Mouse (Mus musculus) heart, embryonic 14.5 days (tissue): ENCODE results near the gene Mid1. TPM values are rescaled to one million over a fixed set of nuclear protein-coding genes. Genes with fewer than 3 reads are reported as not detected.

Experiments
- ATAC-seq: fragments of 200-750 bp; cut with Nextera tagmentation; 2 replicates; pipeline ENCODE4 v1.8.0; 2017; ENCODE audit warnings: low read depth, moderate TSS enrichment; ENCODE audit not compliant: insufficient number of reproducible peaks, insufficient read depth, low FRiP score
- H3K27ac ChIP-seq, 2 experiments: fragments of 200-500 bp in 1 of 2; fragments of 300-500 bp in 1 of 2; sonication (generic) in 1 of 2; replicated peaks in 1 of 2; 2 replicates each; pipeline ENCODE4 v1.5.1; 2012 to 2014; ENCODE audit warnings: low read depth in 2 of 2, low read length in 2 of 2, control low read depth in 1 of 2, mild to moderate bottlenecking in 1 of 2, mixed read lengths in 1 of 2; ENCODE audit not compliant: control insufficient read depth in 1 of 2, insufficient read depth in 1 of 2
- H3K27me3 ChIP-seq: fragments of 300-500 bp; sonication (generic); 2 replicates; pipeline ENCODE4 v1.6.1; 2014; ENCODE audit warnings: mild to moderate bottlenecking, low read length, control low read depth; ENCODE audit not compliant: control insufficient read depth, insufficient read depth
- H3K36me3 ChIP-seq: fragments of 300-500 bp; sonication (generic); 2 replicates; pipeline ENCODE4 v1.6.1; 2014; ENCODE audit warnings: mild to moderate bottlenecking, control low read depth, low read length, mixed read lengths; ENCODE audit not compliant: control insufficient read depth, insufficient read depth
- H3K4me1 ChIP-seq, 2 experiments: fragments of 200-500 bp in 1 of 2; fragments of 300-500 bp in 1 of 2; sonication (generic) in 1 of 2; 2 replicates each; pipeline ENCODE4 v1.6.1; 2012 to 2014; ENCODE audit warnings: low read length in 2 of 2, control low read depth in 1 of 2, mixed read lengths in 1 of 2; ENCODE audit not compliant: control insufficient read depth in 2 of 2, insufficient read depth in 2 of 2
- H3K4me2 ChIP-seq: fragments of 300-500 bp; sonication (generic); 2 replicates; pipeline ENCODE4 v1.6.1; 2014; ENCODE audit warnings: mild to moderate bottlenecking, low read length
- H3K4me3 ChIP-seq, 2 experiments: fragments of 200-500 bp in 1 of 2; fragments of 300-500 bp in 1 of 2; sonication (generic) in 1 of 2; 2 replicates each; pipeline ENCODE4 v1.5.1; 2012 to 2014; ENCODE audit warnings: low read length in 2 of 2, mild to moderate bottlenecking in 2 of 2, control low read depth in 1 of 2, low read depth in 1 of 2, moderate library complexity in 1 of 2; ENCODE audit not compliant: control insufficient read depth in 1 of 2, insufficient read depth in 1 of 2
- H3K9ac ChIP-seq: fragments of 300-500 bp; sonication (generic); 2 replicates; pipeline ENCODE4 v1.6.1; 2014; ENCODE audit warnings: mild to moderate bottlenecking, low read length
- H3K9me3 ChIP-seq: fragments of 300-500 bp; sonication (generic); 2 replicates; pipeline ENCODE4 v1.6.1; 2016; ENCODE audit warnings: low read length, control low read depth; ENCODE audit not compliant: control insufficient read depth
- WGBS: fragments of 180-500 bp; shearing (Covaris S2); extraction: QIAGEN DNeasy Blood & Tissue Kit; methylation state at CpG from one replicate; pipeline ENCODE4 v1.1.7; 2014; 5-methylcytosine and 5-hydroxymethylcytosine counted together
- polyA plus RNA-seq: library from polyadenylated mRNA; unstranded; fragments of >200 nt; fragmentation: Nextera tagmentation; extraction: Ambion mirVana; gene quantifications from 2 replicates; pipeline ENCODE4 v1.2.1, GENCODE M21; 2014

The Mid1 gene
- polyA plus RNA-seq, 1 experiment from 2014 or later, result 8.1 TPM

DNA sequence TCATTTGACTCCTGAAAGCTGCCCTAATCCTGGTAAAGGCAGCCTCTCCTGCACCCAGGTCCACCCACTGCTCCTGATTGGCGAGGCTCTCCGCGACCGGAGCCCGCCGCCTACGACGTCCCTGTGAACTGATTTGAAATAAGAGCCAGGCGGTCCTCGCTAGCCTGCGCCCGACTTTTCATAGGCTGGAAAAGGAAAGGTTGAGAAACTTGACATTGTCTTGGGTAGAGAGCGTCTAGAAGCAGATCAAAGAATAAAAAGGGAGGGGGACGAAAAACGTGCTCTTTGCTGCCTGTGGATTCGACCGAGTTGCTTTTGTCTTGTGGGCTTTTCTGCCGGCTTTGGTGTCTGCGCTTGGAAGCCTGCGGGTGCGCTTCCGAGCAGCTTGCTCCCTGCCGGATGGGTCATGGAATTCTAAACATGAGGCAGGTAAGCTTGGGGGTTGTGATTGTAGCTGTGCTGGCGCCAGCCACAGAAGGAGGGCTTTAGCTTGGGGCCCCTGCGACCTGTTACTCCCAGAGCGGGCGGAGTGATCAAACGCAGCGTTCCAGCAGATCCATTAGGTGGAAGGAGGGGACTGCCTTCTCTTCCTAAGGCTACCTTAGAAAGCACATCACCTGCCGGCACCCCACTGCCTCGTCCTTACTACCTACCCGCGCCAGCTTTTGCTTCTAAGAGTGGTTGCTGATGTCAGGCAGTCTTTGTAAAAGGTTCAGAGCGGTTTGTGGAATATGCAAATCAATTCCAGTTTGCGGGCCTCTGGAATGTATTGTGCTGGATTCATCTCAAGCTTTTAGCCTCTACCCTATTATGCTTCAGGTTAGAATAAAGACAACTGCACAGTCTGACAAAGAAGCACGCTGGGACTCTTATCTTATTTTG, 194.7 kb downstream of the Mid1 start:
- Histone ChIP-seq H3K4me3 (peak overlapping the region; percentile 52 to 56), H3K4me2 (peak overlapping the region; percentile 72), H3K36me3 (no peaks in the 10 kb centered on the region), H3K9ac (peak overlapping the region; percentile 71), H3K9me3 (no peaks in the 10 kb centered on the region), H3K27ac (peak overlapping the region; percentile 66 to 67), H3K27me3 (0 out of 2 replicates have a peak, but pooled peaks cover 3% of the 10 kb centered on the region), H3K4me1 (no peaks in the 10 kb centered on the region)
- ATAC-seq, result peak; percentile 87
- WGBS, result 12% methylated on average over 36 of the region's 36 CpGs

- 0 out of 2 replicates have a peak, but pooled peaks cover 3% of the 10 kb centered on the region for H3K27me3 ChIP-seq
- 13% methylated on average over 13 of the region's 13 CpGs for WGBS
- H3K36me3 ChIP-seq, result no peaks in the 10 kb centered on the region
- no peak for ATAC-seq
- H3K9ac ChIP-seq, result peak overlapping the region; percentile 71
- H3K9me3 ChIP-seq, result no peaks in the 10 kb centered on the region
- no peaks in the 10 kb centered on the region for H3K4me1 ChIP-seq
- peak overlapping the region; percentile 52 to 56 for H3K4me3 ChIP-seq
- H3K27ac ChIP-seq, result peak overlapping the region in 1 of 2 experiments; percentile 67; a peak in 2 of 4 replicates
- H3K4me2 ChIP-seq, result peak overlapping the region; percentile 72
Measured at GRCm38 (mm10) chrX:169880363-169880711, 195.3 kb downstream of the Mid1 start.

DNA sequence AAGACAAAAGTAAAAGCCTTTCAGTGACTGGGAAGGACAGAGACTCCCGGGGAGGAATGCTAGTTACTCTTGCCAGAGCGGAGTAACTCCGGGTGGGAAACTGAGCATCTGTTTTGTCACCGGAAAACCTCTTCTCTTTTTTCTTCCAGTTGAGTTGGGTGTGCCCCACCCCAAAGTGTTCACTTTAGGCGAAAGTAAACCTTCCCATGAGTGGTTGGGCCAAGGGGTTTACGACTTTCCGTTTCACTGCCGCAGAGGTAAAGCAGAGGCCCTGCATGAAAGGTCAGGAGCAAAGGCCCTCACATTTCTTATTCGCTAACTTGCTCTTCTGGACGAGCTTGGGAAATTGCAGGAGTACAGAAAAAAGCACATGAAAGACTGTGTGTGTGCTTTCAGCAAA, 195.8 kb downstream of the Mid1 start:
- H3K9ac ChIP-seq, result peak overlapping the region; percentile 71
- peak overlapping the region; percentile 52 to 56 for H3K4me3 ChIP-seq
- 23% methylated on average over 10 of the region's 10 CpGs for WGBS
- no peaks in the 10 kb centered on the region for H3K9me3 ChIP-seq
- no peaks in the 10 kb centered on the region for H3K36me3 ChIP-seq
- H3K27me3 ChIP-seq, result 0 out of 2 replicates have a peak, but pooled peaks cover 3% of the 10 kb centered on the region
- ATAC-seq, result no peak
- peak overlapping the region; percentile 72 for H3K4me2 ChIP-seq
- H3K4me1 ChIP-seq, result no peaks in the 10 kb centered on the region
- H3K27ac ChIP-seq, result peak overlapping the region; percentile 48 to 49; a peak in 3 of 4 replicates

DNA sequence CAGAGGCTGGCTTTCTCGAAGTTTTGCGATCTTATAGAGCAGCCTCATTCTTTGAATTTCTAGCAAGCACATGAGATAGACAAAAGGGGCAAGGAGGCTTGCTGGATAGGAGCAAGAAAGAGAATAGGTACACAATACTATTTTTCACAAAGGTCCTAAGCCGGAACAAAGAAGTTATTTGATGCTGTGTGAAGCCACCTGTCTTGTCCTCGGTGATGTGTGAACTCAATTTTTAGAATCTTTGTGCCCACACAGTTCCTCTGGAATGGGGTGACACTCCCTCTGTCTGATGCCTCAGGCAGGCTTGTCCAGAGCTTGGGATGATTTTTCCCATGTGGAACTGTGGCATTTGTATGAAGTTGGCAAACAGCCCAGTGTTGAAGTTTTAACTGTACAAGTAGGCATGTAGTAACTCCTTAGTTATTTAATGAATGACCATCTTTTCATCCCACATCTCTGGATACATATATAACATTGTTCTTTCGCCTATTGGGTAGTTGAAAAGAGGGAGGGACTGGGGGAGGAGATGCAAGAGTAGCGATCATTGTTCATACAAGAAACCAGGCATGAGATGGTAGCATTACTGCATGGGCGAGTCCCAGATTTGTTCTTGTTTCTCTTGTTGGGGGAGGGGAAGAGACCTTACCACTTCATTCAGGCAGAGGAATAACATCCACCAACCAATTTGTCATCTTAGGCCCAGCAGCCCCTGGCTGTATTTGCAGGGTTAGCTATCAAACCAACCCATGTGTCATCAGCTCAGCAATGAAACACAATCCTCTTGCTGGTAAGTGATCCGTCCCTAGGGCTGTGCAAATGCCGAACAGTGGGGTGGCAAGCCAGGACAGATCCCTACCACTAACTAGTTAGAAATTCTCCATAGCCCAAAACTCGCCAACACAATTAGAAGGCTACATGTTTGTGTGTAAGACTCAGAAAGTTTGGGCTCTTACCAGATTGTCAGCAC, 196.5 kb downstream of the Mid1 start:
- Histone ChIP-seq H3K4me3 (peak overlapping the region; percentile 52 to 56), H3K9me3 (no peaks in the 10 kb centered on the region), H3K4me1 (no peaks in the 10 kb centered on the region), H3K27me3 (0 out of 2 replicates have a peak, but pooled peaks cover 3% of the 10 kb centered on the region), H3K4me2 (peak overlapping the region; percentile 72), H3K9ac (peak overlapping the region; percentile 71; the same call in 1 of the 2 replicates), H3K36me3 (no peaks in the 10 kb centered on the region), H3K27ac (peak overlapping the region; percentile 48 to 49; a peak in 3 of 4 replicates)
- WGBS, result 56% methylated on average over 10 of the region's 10 CpGs
- no peak for ATAC-seq

- Histone ChIP-seq H3K27me3 (0 out of 2 replicates have a peak, but pooled peaks cover 3% of the 10 kb centered on the region), H3K9ac (no peak overlapping the region), H3K4me3 (no peak overlapping the region), H3K4me1 (no peaks in the 10 kb centered on the region), H3K4me2 (no peak overlapping the region), H3K27ac (no peak overlapping the region), H3K9me3 (no peaks in the 10 kb centered on the region), H3K36me3 (no peaks in the 10 kb centered on the region)
- 69% methylated on average over 1 of the region's 1 CpGs for WGBS
- ATAC-seq, result no peak
Measured at GRCm38 (mm10) chrX:169882220-169882609, 197.2 kb downstream of the Mid1 start.

- no peak overlapping the region for H3K4me2 ChIP-seq
- no peaks in the 10 kb centered on the region for H3K36me3 ChIP-seq
- WGBS, result 55% methylated on average over 8 of the region's 8 CpGs
- H3K4me3 ChIP-seq, result no peak overlapping the region
- no peaks in the 10 kb centered on the region for H3K4me1 ChIP-seq
- no peak for ATAC-seq
- no peak overlapping the region for H3K9ac ChIP-seq
- no peak overlapping the region for H3K27ac ChIP-seq
- no peaks in the 10 kb centered on the region for H3K9me3 ChIP-seq
- 0 out of 2 replicates have a peak, but pooled peaks cover 3% of the 10 kb centered on the region for H3K27me3 ChIP-seq
Measured at GRCm38 (mm10) chrX:169883536-169884272, 198.7 kb downstream of the Mid1 start.

- no peak overlapping the region for H3K4me3 ChIP-seq
- H3K9ac ChIP-seq, result no peak overlapping the region
- no peaks in the 10 kb centered on the region for H3K27me3 ChIP-seq
- ATAC-seq, result no peak
- no peak overlapping the region for H3K4me2 ChIP-seq
- no peaks in the 10 kb centered on the region for H3K9me3 ChIP-seq
- no peaks in the 10 kb centered on the region for H3K36me3 ChIP-seq
- no peaks in the 10 kb centered on the region for H3K4me1 ChIP-seq
- H3K27ac ChIP-seq, result no peak overlapping the region
- WGBS, result 78% methylated on average over 4 of the region's 4 CpGs
Measured at GRCm38 (mm10) chrX:169890541-169890940, 205.5 kb downstream of the Mid1 start.
